Mouse (Mus musculus): ENCODE data around the gene Snph. TPM values are rescaled to one million over a fixed set of nuclear protein-coding genes. Genes with fewer than 3 reads are reported as not detected.

The Snph gene
- total RNA-seq, 2 experiments from 2014 or later: 162 to 164 TPM

DNA sequence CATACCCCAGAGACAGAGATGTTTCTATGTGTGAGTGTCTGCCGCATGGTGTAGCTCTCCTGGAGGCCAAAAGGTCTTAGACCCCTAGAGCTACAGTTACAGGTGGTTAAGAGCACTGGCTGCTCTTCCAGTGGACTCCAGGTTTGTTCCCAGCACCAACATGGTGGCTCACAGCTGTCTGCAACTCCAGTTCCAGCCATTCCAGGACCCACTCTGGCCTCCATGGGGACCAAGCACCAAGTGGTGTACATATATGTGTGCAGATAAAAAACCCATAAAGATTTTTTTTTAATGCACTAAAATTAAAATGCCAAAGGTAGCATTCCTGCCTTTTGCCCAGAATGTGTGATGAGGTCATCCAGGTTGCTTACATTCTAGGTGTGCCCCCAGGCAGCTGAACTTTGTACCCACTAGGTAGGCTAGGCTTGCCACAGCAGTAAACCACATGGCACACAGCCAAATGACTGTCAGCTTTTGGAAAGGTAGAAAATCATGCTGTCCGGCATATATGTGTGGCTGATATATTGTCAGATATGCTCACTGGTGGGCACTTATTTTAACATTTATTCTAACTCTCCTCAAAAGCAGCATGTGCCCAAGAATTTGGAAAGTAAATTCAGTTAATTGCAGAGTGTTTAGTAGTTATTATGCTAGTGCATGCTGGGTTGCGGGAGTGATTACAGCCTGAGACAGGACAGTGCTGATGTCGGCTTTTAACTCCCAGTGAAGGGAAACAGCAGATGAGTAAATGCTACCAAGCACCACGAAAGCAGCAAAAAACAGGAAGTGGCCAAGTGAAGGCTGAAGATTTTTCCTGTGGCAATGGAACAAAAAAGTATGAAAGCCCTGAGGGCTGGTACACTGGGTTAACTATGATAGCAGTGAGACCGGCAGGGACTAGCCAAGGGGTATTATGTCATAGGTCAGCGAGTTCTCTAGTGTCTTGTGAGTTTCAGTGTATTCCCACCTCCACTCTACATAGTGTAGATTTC is 69.2 kb downstream of the Snph start:
- no peak for DNase-seq (ENCODE audit: extremely low spot score in 1 of 2, low spot score in 2 of 2)
- intact Hi-C loops (cut with DNase I): no loop called here

DNA sequence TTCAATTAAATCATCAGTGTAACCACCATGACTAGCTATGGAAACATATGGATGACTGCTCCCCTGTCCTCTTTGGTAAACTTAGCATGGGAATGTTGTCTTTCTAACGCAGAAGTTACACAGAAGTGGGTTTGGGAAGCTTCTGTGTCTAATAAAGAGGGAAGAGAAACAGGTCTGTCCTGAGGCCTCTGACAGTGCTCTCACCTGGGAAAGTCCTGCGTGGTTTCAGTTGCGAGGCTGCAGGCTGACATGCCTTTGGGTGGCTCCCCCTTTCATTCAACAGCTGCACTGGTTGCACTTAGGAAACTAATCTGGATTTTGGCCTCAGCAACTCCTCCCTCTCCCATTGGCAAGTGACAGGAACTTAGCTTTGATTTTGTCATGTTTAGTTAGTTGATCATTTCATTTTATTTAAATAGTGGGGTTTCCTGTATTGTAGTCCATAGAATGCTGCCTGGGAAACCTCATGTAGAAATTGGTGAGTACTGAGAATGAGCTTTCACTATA is 82.7 kb downstream of the Snph start:
- DNase-seq (ENCODE audit: extremely low spot score in 1 of 2, low spot score in 2 of 2): no peak
- intact Hi-C loops (cut with DNase I): loop anchor here (5.0 kb wide), 2 partner anchors 37 to 52 kb away; no protein-coding TSS in a partner anchor

- no peak for DNase-seq (ENCODE audit: extremely low spot score in 1 of 2, low spot score in 2 of 2)
- intact Hi-C loops (cut with DNase I): loop anchor here (5.0 kb wide), 2 partner anchors 34 to 49 kb away; no protein-coding TSS in a partner anchor
Observed at GRCm38 (mm10) chr2:151546571-151546970, 85.8 kb downstream of the Snph start.

- intact Hi-C loops (cut with DNase I): loop anchor here (5.0 kb wide), 2 partner anchors 32 to 47 kb away; no protein-coding TSS in a partner anchor
- DNase-seq (ENCODE audit: extremely low spot score in 1 of 2, low spot score in 2 of 2): no peak
Observed at GRCm38 (mm10) chr2:151544673-151545072, 87.7 kb downstream of the Snph start.

DNA sequence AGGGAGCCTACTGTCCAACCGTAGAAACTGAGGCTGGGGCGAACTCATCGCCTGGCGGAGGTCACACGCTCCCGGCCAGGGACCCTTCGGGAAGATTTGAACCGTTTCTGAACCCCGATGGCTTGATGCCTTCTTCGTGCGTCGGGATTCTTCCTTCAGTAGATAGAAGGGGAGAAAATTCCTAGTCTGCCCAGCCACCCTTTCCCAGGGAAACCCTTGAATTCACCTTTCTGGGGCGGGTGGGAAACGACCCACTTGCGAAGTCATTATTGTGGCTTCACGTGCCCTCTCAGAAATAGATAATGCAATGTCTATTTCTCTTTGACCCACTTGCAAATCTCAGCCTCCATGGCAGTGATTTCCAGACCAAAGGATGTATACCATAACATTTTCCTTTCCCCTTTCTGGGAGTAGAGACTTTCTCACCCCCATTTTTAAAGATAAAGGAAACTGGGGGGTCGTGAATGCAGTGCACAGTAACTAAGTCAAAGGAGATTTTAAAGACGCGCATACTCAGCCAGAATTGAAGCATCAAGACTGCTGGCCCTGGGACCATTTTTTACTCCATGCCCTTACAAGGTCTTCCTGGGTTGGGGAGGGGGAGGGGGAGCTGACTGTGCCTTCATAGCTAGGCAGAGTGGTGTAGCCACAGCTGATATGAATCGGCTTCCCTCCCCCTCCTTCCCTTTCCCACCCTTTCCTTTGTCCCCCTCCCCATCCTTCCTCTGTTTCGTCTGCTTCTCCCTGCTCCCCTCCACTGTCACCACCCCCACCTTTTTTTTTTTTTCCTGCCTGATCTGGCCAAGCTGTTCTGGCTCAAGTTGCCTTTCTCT is 89.1 kb downstream of the Snph start:
- DNase-seq (ENCODE audit: extremely low spot score in 1 of 2, low spot score in 2 of 2): peak in 1 of 2 experiments; percentile 79
- intact Hi-C loops (cut with DNase I): no loop called here

- intact Hi-C loops (cut with DNase I): no loop called here
- DNase-seq (ENCODE audit: extremely low spot score in 1 of 2, low spot score in 2 of 2): peak; percentile 95 to 99
Observed at GRCm38 (mm10) chr2:151542323-151543062, 89.9 kb downstream of the Snph start, which contains the start of gene Fkbp1a. TSS of gene Fkbp1a (plus strand) at chr2:151542483.

Other genes with a start within 250 kb of the Snph start
- not detected for gene 4921509C19Rik, start 156.4 kb downstream of the Snph start, total RNA-seq (2021)
- gene Nsfl1c, start 138.4 kb downstream of the Snph start, total RNA-seq (2021): 100 to 1,000 TPM; 146 to 150 TPM
- 100 to 1,000 TPM; 558 to 568 TPM for gene Fkbp1a, start 90.1 kb downstream of the Snph start, total RNA-seq (2021)
- 1 to 10 TPM; 1.5 to 1.6 TPM for gene Sdcbp2, start 60.0 kb downstream of the Snph start, total RNA-seq (2021)
- gene Rad21l, start 35.9 kb upstream of the Snph start, total RNA-seq (2021): under 1 TPM; 0.63 to 0.66 TPM
- gene Tmem74b, start 69.4 kb upstream of the Snph start, total RNA-seq (2021): 10 to 100 TPM; 10.8 to 10.9 TPM
- 10 to 100 TPM; 43.9 to 48.6 TPM for gene Psmf1, start 111.6 kb upstream of the Snph start, total RNA-seq (2021)
- under 1 TPM in 1 of 2 experiments, not detected in 1; 0.19 TPM for gene Rspo4, start 210.3 kb upstream of the Snph start, total RNA-seq (2021)

All from left cerebral cortex, postnatal 10 days (tissue).